Mouse (Mus musculus) spleen, adult 2 months (tissue): ENCODE measurements around the gene Asphd2. TPM values are rescaled to one million over a fixed set of nuclear protein-coding genes. Genes with fewer than 3 reads are reported as not detected.
A peak's percentile ranks its signal among the peaks of the same experiment; 100 is the strongest.

Experiments used
- DNase-seq, 2 experiments: peaks; one replicate each; pipeline versions ENCODE4 v3.0.0 to v3.0.0-alpha.2; 2012 to 2021; ENCODE audit warnings: low spot score in 2 of 2, low read depth in 1 of 2
- H3K27ac ChIP-seq: fragments of 200-500 bp; 2 replicates; pipeline ENCODE4 v1.5.1; 2012; ENCODE audit warnings: low read length, inconsistent platforms; ENCODE audit not compliant: insufficient read depth
- H3K27me3 ChIP-seq: fragments of 200-500 bp; 2 replicates; pipeline ENCODE4 v1.6.1; 2012; ENCODE audit warnings: mild to moderate bottlenecking, moderate library complexity, low read length, inconsistent platforms; ENCODE audit not compliant: control insufficient read depth, insufficient read depth
- H3K36me3 ChIP-seq: fragments of 200-500 bp; 2 replicates; pipeline ENCODE4 v1.6.1; 2012; ENCODE audit warnings: mild to moderate bottlenecking, low read length, inconsistent platforms; ENCODE audit not compliant: control insufficient read depth, insufficient read depth
- H3K4me1 ChIP-seq: fragments of 200-500 bp; 2 replicates; pipeline ENCODE4 v1.6.1; 2011; ENCODE audit warnings: inconsistent platforms; ENCODE audit not compliant: control insufficient read depth, insufficient read depth, insufficient read length
- H3K4me3 ChIP-seq: fragments of 200-500 bp; 2 replicates; pipeline ENCODE4 v1.5.1; 2011; ENCODE audit warnings: mild to moderate bottlenecking, inconsistent platforms; ENCODE audit not compliant: insufficient read depth, insufficient read length; ENCODE audit errors: extremely low read depth
- CTCF ChIP-seq: fragments of 200-500 bp; IDR thresholded peaks from 2 replicates; pipeline ENCODE4 v1.5.1; 2011; ENCODE audit warnings: mild to moderate bottlenecking, inconsistent platforms; ENCODE audit not compliant: insufficient read depth, insufficient read length, insufficient replicate concordance; ENCODE audit errors: extremely low read depth
- POLR2A ChIP-seq: fragments of 200-500 bp; IDR thresholded peaks from 2 replicates; pipeline ENCODE4 v1.6.1; 2011; ENCODE audit warnings: low read depth, low read length, inconsistent platforms
- WGBS: fragments of 180-500 bp; shearing (Covaris S2); methylation state at CpG from one replicate; pipeline ENCODE4 v1.1.7; 2018; 5-methylcytosine and 5-hydroxymethylcytosine counted together
- polyA plus RNA-seq: library from polyadenylated mRNA; depleted of rRNA; stranded (reverse); fragments of >200 nt; gene quantifications from 2 replicates; pipeline ENCODE4 v1.2.3, GENCODE M21; 2012

The Asphd2 gene
- polyA plus RNA-seq, 1 experiment: 0.19 TPM

GRCm38 (mm10) chr5:112381154-112381553 lies 13.5 kb downstream of the Asphd2 start:
- WGBS: 88% methylated on average over 11 of the region's 11 CpGs
- no peak for DNase-seq
- H3K27me3 ChIP-seq: no peaks in the 10 kb centered on the region
- H3K36me3 ChIP-seq: no peaks in the 10 kb centered on the region; the same call in 1 of the 2 replicates
- peaks cover 4% of the 10 kb centered on the region; the same call in 1 of the 2 replicates for H3K4me1 ChIP-seq
- TF ChIP-seq POLR2A (no peak), CTCF (no peak)
- no peak overlapping the region for H3K27ac ChIP-seq
- no peak overlapping the region for H3K4me3 ChIP-seq

- no peak overlapping the region for H3K4me3 ChIP-seq
- 90% methylated on average over 6 of the region's 6 CpGs for WGBS
- no peaks in the 10 kb centered on the region for H3K27me3 ChIP-seq
- no peak for DNase-seq
- H3K27ac ChIP-seq: no peak overlapping the region
- H3K36me3 ChIP-seq: peaks cover 5% of the 10 kb centered on the region
- H3K4me1 ChIP-seq: no peaks in the 10 kb centered on the region
- TF ChIP-seq CTCF (no peak), POLR2A (no peak)
These were observed 15.9 kb downstream of the Asphd2 start for GRCm38 (mm10) chr5:112378716-112379115.

GRCm38 (mm10) chr5:112377380-112377779 lies 17.3 kb downstream of the Asphd2 start:
- Histone ChIP-seq H3K4me3 (no peak overlapping the region), H3K36me3 (peaks cover 5% of the 10 kb centered on the region), H3K4me1 (no peaks in the 10 kb centered on the region), H3K27me3 (no peaks in the 10 kb centered on the region), H3K27ac (no peak overlapping the region)
- WGBS: 93% methylated on average over 1 of the region's 1 CpGs
- TF ChIP-seq POLR2A (no peak), CTCF (no peak)
- no peak for DNase-seq

GRCm38 (mm10) chr5:112376111-112376510 lies 18.6 kb downstream of the Asphd2 start:
- TF ChIP-seq CTCF: no peak
- TF ChIP-seq POLR2A: no peak
- WGBS: 68% methylated on average over 4 of the region's 4 CpGs
- H3K4me3 ChIP-seq: no peak overlapping the region
- H3K27ac ChIP-seq: no peak overlapping the region
- peaks cover 6% of the 10 kb centered on the region for H3K36me3 ChIP-seq
- no peaks in the 10 kb centered on the region for H3K27me3 ChIP-seq
- no peaks in the 10 kb centered on the region for H3K4me1 ChIP-seq
- no peak for DNase-seq

GRCm38 (mm10) chr5:112371933-112372332 lies 22.7 kb downstream of the Asphd2 start:
- peaks cover 18% of the 10 kb centered on the region for H3K4me1 ChIP-seq
- 88% methylated on average over 7 of the region's 7 CpGs for WGBS
- H3K4me3 ChIP-seq: no peak overlapping the region
- no peak overlapping the region for H3K27ac ChIP-seq
- no peak for DNase-seq
- H3K27me3 ChIP-seq: no peaks in the 10 kb centered on the region
- TF ChIP-seq CTCF: no peak
- TF ChIP-seq POLR2A: no peak
- peaks cover 8% of the 10 kb centered on the region; the same call in 1 of the 2 replicates for H3K36me3 ChIP-seq

GRCm38 (mm10) chr5:112370236-112370813 lies 24.3 kb downstream of the Asphd2 start:
- H3K36me3 ChIP-seq: peaks cover 4% of the 10 kb centered on the region
- 95% methylated on average over 12 of the region's 12 CpGs for WGBS
- H3K27ac ChIP-seq: no peak overlapping the region
- H3K4me3 ChIP-seq: no peak overlapping the region
- peaks cover 18% of the 10 kb centered on the region for H3K4me1 ChIP-seq
- DNase-seq: no peak
- TF ChIP-seq POLR2A: no peak
- no peak for TF ChIP-seq CTCF
- H3K27me3 ChIP-seq: no peaks in the 10 kb centered on the region

- Histone ChIP-seq H3K4me3 (no peak overlapping the region), H3K27ac (peak overlapping the region; percentile 30; the same call in 1 of the 2 replicates), H3K36me3 (peaks cover 6% of the 10 kb centered on the region), H3K27me3 (no peaks in the 10 kb centered on the region), H3K4me1 (peaks cover 18% of the 10 kb centered on the region)
- 28% methylated on average over 13 of the region's 13 CpGs for WGBS
- no peak for DNase-seq
- no peak for TF ChIP-seq POLR2A
- TF ChIP-seq CTCF: no peak
These were observed 25.3 kb downstream of the Asphd2 start for GRCm38 (mm10) chr5:112369326-112369725.
